Mouse (Mus musculus) ES-E14 (cell line): ENCODE data around the gene Ccdc184. TPM values are rescaled to one million over a fixed set of nuclear protein-coding genes. Genes with fewer than 3 reads are reported as not detected.

Source experiments
- DNase-seq: peaks from one replicate; pipeline ENCODE4 v3.0.0-alpha.2; 2013; ENCODE audit warnings: low read depth, low spot score
- H3K27ac ChIP-seq: 2 replicates; pipeline ENCODE4 v1.5.1; 2012; ENCODE audit warnings: low read depth, mild to moderate bottlenecking, low read length, moderate library complexity, mixed read lengths; ENCODE audit not compliant: poor library complexity, insufficient read depth, severe bottlenecking
- H3K36me3 ChIP-seq: 2 replicates; pipeline ENCODE4 v1.6.1; 2012; ENCODE audit warnings: mild to moderate bottlenecking, low read length, moderate library complexity, mixed read lengths; ENCODE audit not compliant: control insufficient read depth, poor library complexity, insufficient read depth, severe bottlenecking
- H3K4me1 ChIP-seq, 2 experiments: fragments of 150-350 bp in 1 of 2; sonication (generic) in 1 of 2; 2 replicates each; pipeline ENCODE4 v1.6.1; 2012; ENCODE audit warnings: low read length in 2 of 2, mild to moderate bottlenecking in 1 of 2, mixed read lengths in 1 of 2; ENCODE audit not compliant: control insufficient read depth in 2 of 2, insufficient read depth in 2 of 2, poor library complexity in 1 of 2
- H3K4me3 ChIP-seq, 2 experiments: fragments of 150-350 bp in 1 of 2; sonication (generic) in 1 of 2; 2 replicates each; pipeline ENCODE4 v1.5.1; 2012; ENCODE audit warnings: low read length in 2 of 2, low read depth in 1 of 2, mild to moderate bottlenecking in 1 of 2, mixed read lengths in 1 of 2; ENCODE audit not compliant: insufficient read depth in 1 of 2, poor library complexity in 1 of 2, severe bottlenecking in 1 of 2
- H3K9ac ChIP-seq: 2 replicates; pipeline ENCODE4 v1.6.1; 2012; ENCODE audit warnings: low read depth, mild to moderate bottlenecking, low read length, mixed read lengths; ENCODE audit not compliant: poor library complexity, insufficient read depth, severe bottlenecking
- H3K9me3 ChIP-seq: fragments of 150-350 bp; sonication (generic); 2 replicates; pipeline ENCODE4 v1.6.1; 2012; ENCODE audit warnings: low read depth, mild to moderate bottlenecking, low read length; ENCODE audit not compliant: control insufficient read depth, insufficient read depth
- CHD2 ChIP-seq: IDR thresholded peaks from 2 replicates; pipeline ENCODE4 v1.6.1; 2014; ENCODE audit warnings: mild to moderate bottlenecking, low read depth, low read length, inconsistent platforms
- HCFC1 ChIP-seq: IDR thresholded peaks from 2 replicates; pipeline ENCODE4 v1.6.1; 2012; ENCODE audit warnings: low read length, inconsistent platforms, borderline replicate concordance; ENCODE audit not compliant: insufficient read depth
- MAFK ChIP-seq: IDR thresholded peaks from 2 replicates; pipeline ENCODE4 v1.6.1; 2014; ENCODE audit warnings: mild to moderate bottlenecking, low read depth, low read length, inconsistent platforms; ENCODE audit not compliant: insufficient read depth
- ZC3H11A ChIP-seq: IDR thresholded peaks from 2 replicates; pipeline ENCODE4 v1.6.1; 2012; ENCODE audit warnings: low read depth, mild to moderate bottlenecking, inconsistent platforms, low read length, borderline replicate concordance
- ZNF384 ChIP-seq: IDR thresholded peaks from 2 replicates; pipeline ENCODE4 v1.6.1; 2012; ENCODE audit warnings: low read depth, low read length, inconsistent platforms
- in situ Hi-C, 2 experiments: fragments of 600-800 bp; cut with MboI; formaldehyde crosslinking; loops; one replicate each; pipeline ENCODE4 v1.15.1; 2025; ENCODE audit warnings: low sequenced_read_pairs in 2 of 2, inconsistent platforms in 1 of 2; ENCODE audit not compliant: unreplicated experiment in 2 of 2
- total RNA-seq: library from RNA; depleted of rRNA; stranded (reverse); fragments of 300-350 nt; gene quantifications from 2 replicates; pipeline ENCODE4 v1.2.3, GENCODE M21; 2012

Ccdc184 gene
- total RNA-seq, 1 experiment = 0.80 TPM

- peak overlapping the region; percentile 49; the same call in 1 of the 2 replicates for H3K27ac ChIP-seq
- H3K36me3 ChIP-seq = no peaks in the 10 kb centered on the region
- in situ Hi-C loops = no loop called here
- no peak overlapping the region for H3K4me3 ChIP-seq
- no peak overlapping the region for H3K9ac ChIP-seq
- H3K9me3 ChIP-seq = no peaks in the 10 kb centered on the region
- no peak for TF ChIP-seq CHD2
- TF ChIP-seq ZNF384 = no peak
- no peak for TF ChIP-seq HCFC1
- TF ChIP-seq MAFK = no peak
- TF ChIP-seq ZC3H11A = no peak
- peaks cover 0 to 4% of the 10 kb centered on the region in 2 experiments; a peak in 1 of 4 replicates for H3K4me1 ChIP-seq
- no peak for DNase-seq
These were observed 11.7 kb upstream of the Ccdc184 start for GRCm38 (mm10) chr15:98155272-98155671.

GRCm38 (mm10) chr15:98155944-98156343 lies 11.0 kb upstream of the Ccdc184 start:
- TF ChIP-seq HCFC1 (no peak), ZNF384 (peak; percentile 72), CHD2 (no peak), MAFK (no peak), ZC3H11A (no peak)
- Histone ChIP-seq H3K36me3 (no peaks in the 10 kb centered on the region), H3K4me3 (no peak overlapping the region), H3K9ac (peak overlapping the region; percentile 50; the same call in 1 of the 2 replicates), H3K9me3 (no peaks in the 10 kb centered on the region), H3K27ac (peak overlapping the region; percentile 75), H3K4me1 (peaks cover 0 to 7% of the 10 kb centered on the region in 2 experiments; a peak in 2 of 4 replicates)
- in situ Hi-C loops = no loop called here
- no peak for DNase-seq

DNA sequence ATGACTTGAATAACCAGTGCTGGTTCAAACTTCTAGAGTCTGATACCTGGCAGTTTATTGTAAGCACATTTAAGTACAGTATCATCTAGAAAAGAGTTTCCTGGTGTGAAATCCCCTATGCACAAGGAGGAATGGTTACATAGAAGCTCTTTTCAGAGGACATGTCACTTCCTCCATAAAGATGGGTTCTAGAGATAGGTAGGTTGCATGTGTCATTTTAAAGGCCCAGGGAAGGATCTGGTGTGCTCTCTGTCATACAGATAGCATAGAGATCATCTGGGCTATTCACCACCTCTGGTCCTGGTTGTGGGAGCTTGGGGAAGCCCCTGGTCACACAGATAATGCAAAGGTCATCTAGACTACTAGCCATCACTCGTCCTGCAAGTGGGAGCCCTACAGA lies 9.7 kb upstream of the Ccdc184 start:
- H3K4me3 ChIP-seq = no peak overlapping the region
- H3K36me3 ChIP-seq = no peaks in the 10 kb centered on the region
- no peak for DNase-seq
- H3K9ac ChIP-seq = no peak overlapping the region
- no peak overlapping the region for H3K27ac ChIP-seq
- in situ Hi-C loops = no loop called here
- H3K4me1 ChIP-seq = peaks cover 0 to 12% of the 10 kb centered on the region in 2 experiments; a peak in 2 of 4 replicates
- H3K9me3 ChIP-seq = no peaks in the 10 kb centered on the region
- TF ChIP-seq CHD2 (no peak), MAFK (no peak), ZNF384 (no peak), HCFC1 (no peak), ZC3H11A (no peak)

DNA sequence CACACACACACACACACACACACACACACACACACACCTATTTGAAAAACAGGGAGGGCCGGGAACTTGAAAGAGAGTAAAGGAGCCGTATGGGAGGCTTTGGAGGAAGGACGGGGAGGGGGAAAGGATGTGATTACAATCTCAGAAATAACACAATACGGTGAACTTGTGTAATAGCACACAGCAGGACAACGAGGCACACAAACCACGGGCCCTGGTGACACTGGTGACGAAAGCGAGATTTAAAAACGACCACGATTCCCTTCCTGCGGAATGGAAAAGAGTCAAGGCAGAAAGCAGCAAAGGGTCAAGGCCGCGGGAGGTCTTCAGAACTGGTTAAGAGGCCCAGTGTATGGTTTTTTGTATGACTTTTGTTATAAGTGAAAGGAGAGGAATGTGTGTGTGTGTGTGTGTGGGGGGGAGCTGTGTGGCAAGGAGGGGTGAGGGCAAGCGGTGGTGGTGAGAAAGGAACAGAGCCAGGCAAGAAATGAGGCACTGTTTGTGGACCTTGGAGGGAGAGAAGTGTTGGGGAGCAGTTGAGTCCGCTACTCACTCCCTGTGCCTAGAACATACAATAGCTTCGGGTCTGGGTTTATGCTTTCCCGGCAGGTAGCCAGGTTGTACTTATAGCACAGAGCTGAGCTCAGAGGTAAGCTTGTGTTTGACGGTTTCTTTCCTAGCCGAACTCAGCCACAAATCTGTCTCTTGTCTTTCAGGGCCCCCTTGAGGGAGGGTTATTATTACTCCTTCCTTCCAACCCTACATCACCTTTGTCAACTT lies 5.7 kb upstream of the Ccdc184 start:
- Histone ChIP-seq H3K36me3 (no peaks in the 10 kb centered on the region), H3K4me3 (no peak overlapping the region), H3K9me3 (no peaks in the 10 kb centered on the region), H3K27ac (no peak overlapping the region), H3K9ac (no peak overlapping the region), H3K4me1 (peaks cover 0 to 8% of the 10 kb centered on the region in 2 experiments; a peak in 2 of 4 replicates)
- no peak for TF ChIP-seq HCFC1
- no peak for TF ChIP-seq CHD2
- TF ChIP-seq ZNF384 = no peak
- no peak for TF ChIP-seq MAFK
- TF ChIP-seq ZC3H11A = no peak
- in situ Hi-C loops = no loop called here
- no peak for DNase-seq
